Mouse (Mus musculus) layer of hippocampus, adult 11-12 months (tissue): Measurements from ENCODE around the gene Serpinf2.

Source experiments
- DNase-seq: peaks from one replicate; pipeline ENCODE4 v3.0.0; 2022; ENCODE audit warnings: low spot score

Serpinf2 gene

GRCm38 (mm10) chr11:75429019-75429705, 10.2 kb downstream of the Serpinf2 start:
- DNase-seq = no peak

DNA sequence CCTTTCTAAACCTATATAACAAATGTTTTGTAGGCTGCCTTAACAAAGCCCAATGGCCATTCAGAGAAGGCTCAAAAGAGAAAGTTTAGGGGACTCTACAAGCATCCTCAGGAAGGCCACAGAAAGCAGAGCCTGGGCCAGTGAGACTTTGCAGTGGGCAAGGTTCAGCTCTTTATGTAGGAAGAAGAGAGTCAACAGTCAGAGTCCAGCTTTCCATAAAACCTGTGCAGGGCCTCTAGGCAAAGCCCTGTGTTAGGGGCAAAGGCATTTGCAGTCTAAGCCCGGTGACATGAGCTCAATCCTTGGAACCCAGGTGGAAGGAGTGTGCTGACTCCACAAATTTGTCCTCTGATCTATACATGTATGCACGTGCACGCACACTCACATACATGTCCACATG, 14.9 kb downstream of the Serpinf2 start:
- no peak for DNase-seq

GRCm38 (mm10) chr11:75424033-75424432, 15.4 kb downstream of the Serpinf2 start:
- DNase-seq = no peak

GRCm38 (mm10) chr11:75423091-75423490, 16.3 kb downstream of the Serpinf2 start:
- DNase-seq = no peak

- DNase-seq = no peak
Observed at GRCm38 (mm10) chr11:75422013-75422792, 17.2 kb downstream of the Serpinf2 start, which contains the start of gene Serpinf1. Gene Serpinf1, minus strand, starts transcription at chr11:75422701.

DNA sequence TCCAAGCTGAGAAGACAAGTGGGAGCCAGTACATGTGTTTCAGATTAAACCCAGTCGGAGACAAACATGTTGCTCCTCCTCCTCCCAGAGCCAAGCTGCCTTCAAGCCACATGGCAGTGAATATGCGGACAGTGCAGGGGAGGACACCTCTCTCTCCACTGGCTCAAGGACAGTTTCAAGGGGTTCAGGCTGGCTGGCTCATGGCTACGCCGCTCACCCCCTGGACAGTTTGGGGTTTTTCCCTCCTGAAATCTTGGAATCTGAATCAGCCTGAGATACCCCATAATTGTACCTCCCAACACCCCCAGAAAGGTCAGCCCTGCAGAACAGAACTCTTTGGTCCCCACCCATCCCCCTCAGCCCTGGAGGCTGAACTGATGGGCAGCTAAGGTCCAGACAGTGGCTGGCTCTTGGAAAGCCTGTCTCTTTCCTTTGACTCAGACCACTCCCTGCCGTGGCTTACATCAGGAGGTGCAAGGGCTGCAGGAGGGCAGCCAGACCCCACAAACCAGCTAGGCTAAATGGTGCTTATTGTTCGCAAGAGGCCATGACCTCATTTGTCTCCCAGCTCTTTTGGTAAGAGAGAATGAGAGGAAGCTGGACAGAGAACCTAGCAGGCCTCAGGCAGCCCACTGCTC, 17.9 kb downstream of the Serpinf2 start:
- DNase-seq = no peak

GRCm38 (mm10) chr11:75420810-75421374, 18.5 kb downstream of the Serpinf2 start:
- no peak for DNase-seq

DNA sequence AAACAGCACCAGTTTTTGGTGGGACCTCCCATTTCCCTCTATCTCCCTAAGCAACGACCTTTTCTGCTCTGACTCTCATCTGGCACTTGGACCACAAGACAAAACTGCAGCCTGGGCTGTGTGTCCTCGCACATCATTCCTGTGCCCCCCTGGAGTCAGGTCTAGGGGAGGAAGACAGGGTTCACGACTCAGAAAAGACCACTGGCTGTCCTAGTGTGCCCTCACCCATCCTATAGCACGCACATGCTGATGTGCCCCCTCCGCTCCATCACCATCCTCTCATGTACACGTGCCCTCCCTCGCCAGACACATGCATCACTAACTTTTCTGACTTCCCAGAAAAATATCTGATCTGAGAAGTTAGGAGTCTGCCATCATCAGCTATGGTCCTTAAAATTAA, 19.4 kb downstream of the Serpinf2 start:
- no peak for DNase-seq

DNA sequence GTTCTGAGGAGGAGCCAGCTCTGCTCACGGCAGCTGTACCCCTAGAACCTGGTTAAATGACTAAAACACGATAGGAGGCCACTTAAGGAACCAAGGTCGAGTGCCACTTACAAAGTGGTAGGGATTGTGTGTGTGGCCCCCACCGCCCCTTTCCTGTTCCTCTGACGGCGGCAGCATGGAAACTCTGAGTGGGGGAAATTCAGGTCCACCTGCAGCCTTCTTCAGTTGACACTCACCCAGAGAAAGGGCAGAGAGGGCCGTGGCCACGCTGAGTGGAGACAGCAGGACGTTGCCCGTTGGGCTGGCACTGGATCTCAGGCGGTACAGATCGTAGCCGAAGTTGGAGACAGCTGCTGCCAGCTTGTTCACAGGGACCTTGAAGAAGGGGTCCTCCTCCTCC, 23.4 kb downstream of the Serpinf2 start:
- DNase-seq = no peak

- peak; percentile 46 for DNase-seq
Observed at GRCm38 (mm10) chr11:75415096-75415495, 24.3 kb downstream of the Serpinf2 start.

DNA sequence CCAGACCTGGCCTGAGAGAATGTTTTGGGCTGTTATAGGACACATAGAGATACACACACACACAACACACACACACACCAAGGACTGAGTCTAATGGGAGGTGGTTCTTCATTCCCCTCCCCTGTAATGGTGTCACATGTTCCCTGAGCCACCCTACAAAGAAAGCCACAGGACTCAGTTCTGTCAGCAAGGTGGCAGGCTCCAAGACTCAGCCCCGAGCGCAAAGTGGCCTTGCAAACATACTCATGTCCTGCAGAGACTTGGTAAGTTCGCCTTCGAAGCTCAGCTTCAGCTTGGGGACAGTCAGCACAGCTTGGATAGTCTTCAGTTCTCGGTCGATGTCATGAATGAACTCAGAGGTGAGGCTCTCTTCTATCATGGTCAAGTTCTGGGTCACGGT, 28.8 kb downstream of the Serpinf2 start:
- no peak for DNase-seq

DNA sequence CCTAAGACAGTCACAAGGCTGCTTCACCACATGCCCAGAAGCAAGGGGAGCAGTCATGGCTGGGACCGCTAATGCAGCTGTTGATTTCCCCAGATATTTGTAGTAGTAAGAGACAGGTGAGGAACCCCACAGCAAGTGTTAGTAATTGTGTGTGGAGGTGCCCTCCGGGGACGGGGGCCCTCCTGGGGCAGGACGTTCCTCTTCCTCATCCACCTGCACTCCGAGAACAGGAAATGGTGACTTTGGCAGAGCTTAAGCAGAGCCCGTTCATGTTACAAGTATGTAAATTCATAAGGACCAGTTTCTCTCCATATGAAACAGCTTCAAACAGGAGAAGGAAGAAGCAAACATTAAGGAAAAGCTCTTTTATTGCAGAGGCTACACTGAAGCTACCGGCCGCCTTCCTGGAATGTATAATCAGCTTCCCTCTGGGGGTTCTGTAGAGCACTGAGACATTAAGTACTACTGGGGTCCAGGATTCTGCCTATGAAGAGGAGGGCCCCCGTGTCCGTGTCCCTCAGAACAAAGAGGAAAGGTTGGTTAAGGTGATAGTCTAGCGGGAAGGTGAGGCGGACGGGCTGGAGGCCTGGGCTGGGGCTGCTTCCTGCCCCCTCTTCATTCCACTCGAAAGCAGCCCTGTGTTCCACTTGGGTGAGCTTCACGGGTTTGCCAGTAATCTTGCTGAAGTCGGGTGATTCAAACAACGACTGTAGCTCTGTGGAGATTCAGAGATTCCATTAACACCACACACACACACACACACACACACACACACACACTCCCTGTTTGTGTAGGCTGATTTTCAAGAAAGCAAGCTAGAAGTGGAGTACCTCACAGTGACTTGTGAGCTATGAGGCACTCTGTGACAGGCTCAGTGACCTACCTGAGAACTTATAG, 29.5 kb downstream of the Serpinf2 start:
- DNase-seq = no peak

- DNase-seq = no peak
Observed at GRCm38 (mm10) chr11:75406865-75407264, 32.5 kb downstream of the Serpinf2 start.

DNA sequence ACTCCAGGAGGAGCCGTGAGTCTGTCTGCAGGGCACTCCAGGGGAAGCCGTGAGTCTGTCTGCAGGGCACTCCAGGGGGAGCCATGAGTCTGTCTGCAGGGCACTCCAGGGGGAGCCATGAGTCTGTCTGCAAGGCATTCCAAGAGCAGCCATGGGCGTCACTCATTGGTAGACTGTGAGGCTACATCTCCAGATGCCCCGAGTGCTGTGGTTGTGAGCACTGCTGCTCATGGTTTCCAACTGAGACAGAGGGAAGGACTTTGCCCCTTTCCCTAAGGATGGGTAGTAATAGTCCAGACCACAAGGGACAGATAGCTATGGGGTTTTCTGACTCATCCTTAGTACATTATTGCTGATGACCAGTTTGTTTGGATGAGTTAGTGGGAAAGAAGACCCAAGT, 33.3 kb downstream of the Serpinf2 start:
- DNase-seq = no peak

- no peak for DNase-seq
Observed at GRCm38 (mm10) chr11:75404801-75405200, 34.6 kb downstream of the Serpinf2 start.

- no peak for DNase-seq
Observed at GRCm38 (mm10) chr11:75403301-75404052, 35.9 kb downstream of the Serpinf2 start.

- DNase-seq = peak; percentile 75
Observed at GRCm38 (mm10) chr11:75402271-75402690, 37.1 kb downstream of the Serpinf2 start.

- DNase-seq = peak; percentile 46
Observed at GRCm38 (mm10) chr11:75400099-75400498, 39.3 kb downstream of the Serpinf2 start.

GRCm38 (mm10) chr11:75399411-75399841, 40.0 kb downstream of the Serpinf2 start:
- DNase-seq = peak; percentile 58

- DNase-seq = no peak
Observed at GRCm38 (mm10) chr11:75397452-75397851, 41.9 kb downstream of the Serpinf2 start.

DNA sequence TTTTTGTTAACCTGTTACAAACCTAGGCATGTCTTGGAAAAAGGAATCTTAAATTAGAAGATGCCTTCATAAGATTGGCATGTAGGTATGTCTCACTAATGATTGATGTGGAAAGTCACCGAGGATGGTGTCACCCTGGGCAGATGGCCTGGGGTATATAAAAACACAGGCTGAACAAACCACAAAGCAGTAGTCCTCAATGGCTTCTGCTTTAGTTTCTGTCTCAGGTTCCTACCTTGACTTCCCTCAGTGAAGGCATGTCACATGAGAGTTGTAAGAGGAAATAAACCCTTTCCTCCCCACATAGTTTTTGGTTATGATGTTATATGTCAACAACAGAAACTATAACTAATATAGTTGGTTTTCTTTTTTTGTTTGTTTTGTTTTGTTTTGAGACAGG, 43.8 kb downstream of the Serpinf2 start:
- no peak for DNase-seq
